Mouse (Mus musculus) stomach, postnatal 0 days (tissue): ENCODE data around the gene Capn11.

ENCODE experiments used
- CTCF ChIP-seq: IDR thresholded peaks from 2 replicates; pipeline ENCODE4 v1.5.1; 2016; ENCODE audit warnings: antibody characterized with exemption, low read depth, mild to moderate bottlenecking, moderate library complexity
- EP300 ChIP-seq: optimal IDR thresholded peaks from 2 replicates; pipeline ENCODE3; 2016; ENCODE audit warnings: antibody characterized with exemption

DNA sequence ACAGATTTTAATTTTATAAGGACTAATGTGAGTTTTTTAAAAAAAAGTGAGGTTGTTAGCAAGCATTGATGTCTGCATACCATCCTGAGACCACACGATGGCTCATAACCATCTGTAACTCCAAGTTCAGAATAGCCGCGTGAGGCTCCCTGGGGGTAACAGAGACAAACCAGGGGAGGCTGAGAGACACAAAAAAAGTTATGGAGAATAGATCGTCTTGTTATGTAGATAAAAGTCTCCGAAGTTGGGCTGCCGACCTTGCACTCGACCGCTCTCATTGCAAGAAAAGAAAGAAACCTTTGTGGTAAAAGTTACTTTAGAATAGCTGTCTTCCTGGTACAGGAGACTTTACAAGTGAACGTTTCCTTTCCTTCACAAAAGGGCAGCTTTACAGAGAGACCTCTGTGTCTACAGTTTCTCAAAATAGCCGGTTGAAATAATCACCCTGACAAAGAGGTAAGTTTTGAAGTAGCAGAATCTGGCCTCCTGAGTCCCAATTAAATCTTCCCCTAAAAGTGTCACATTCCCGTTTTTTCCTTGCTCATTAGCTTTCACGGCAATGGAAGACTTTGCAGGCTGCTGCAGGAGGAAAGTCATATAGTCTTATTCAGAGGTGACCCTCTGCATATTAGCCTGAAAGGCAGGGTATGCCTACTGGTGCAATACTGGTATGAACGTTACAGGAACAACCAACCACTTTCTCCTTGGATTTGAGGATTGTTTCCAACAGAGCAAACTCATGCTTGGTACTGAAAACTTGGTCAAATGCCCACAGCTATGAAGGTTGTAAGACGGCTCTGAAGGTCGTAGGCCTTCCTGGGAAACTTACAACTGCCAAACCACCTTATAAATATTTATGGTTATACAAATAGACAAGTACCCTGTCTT is 51.9 kb downstream of the Capn11 start:
- TF ChIP-seq CTCF (no peak), EP300 (no peak)
